Mouse (Mus musculus): Measurements from ENCODE around the gene Spns1. TPM values are rescaled to one million over a fixed set of nuclear protein-coding genes. Genes with fewer than 3 reads are reported as not detected.
"Not testable (repeated sequence)": the region's sequence is repeated elsewhere in the genome, so short reads cannot be mapped to it uniquely, and the experiment has no call there.

Gene Spns1
- total RNA-seq, 1 experiment, result 238 TPM

- Histone ChIP-seq H3K27ac (ENCODE audit: insufficient read depth, low read depth, low read length, poor library complexity, severe bottlenecking) (no peak overlapping the region), H3K4me3 (ENCODE audit: insufficient read depth in 1 of 2, low read depth in 1 of 2, low read length in 2 of 2, poor library complexity in 1 of 2, severe bottlenecking in 1 of 2) (no peak overlapping the region), H3K36me3 (ENCODE audit: control insufficient read depth, insufficient read depth, low read length, poor library complexity, severe bottlenecking) (no peaks in the 10 kb centered on the region), H3K9me3 (ENCODE audit: control insufficient read depth, insufficient read depth, low read depth, low read length) (no peaks in the 10 kb centered on the region), H3K9ac (ENCODE audit: insufficient read depth, low read depth, low read length, poor library complexity, severe bottlenecking) (no peak overlapping the region), H3K4me1 (ENCODE audit: control insufficient read depth in 2 of 2, insufficient read depth in 2 of 2, low read length in 2 of 2, poor library complexity in 1 of 2) (peaks cover 0 to 14% of the 10 kb centered on the region in 2 experiments; a peak in 2 of 4 replicates)
- in situ Hi-C loops (cut with MboI; ENCODE audit: low sequenced_read_pairs in 2 of 2, unreplicated experiment in 2 of 2), result no loop called here
- DNase-seq (ENCODE audit: low read depth, low spot score), result no peak
- TF ChIP-seq MAFK (IDR thresholded peaks at IDR 0.05; ENCODE audit: insufficient read depth, low read depth, low read length) (no peak), ZNF384 (IDR thresholded peaks at IDR 0.05; ENCODE audit: low read depth, low read length) (no peak), ZC3H11A (IDR thresholded peaks at IDR 0.05; ENCODE audit: borderline replicate concordance, low read depth, low read length) (no peak), HCFC1 (IDR thresholded peaks at IDR 0.05; ENCODE audit: borderline replicate concordance, insufficient read depth, low read length) (no peak), CHD2 (IDR thresholded peaks at IDR 0.05; ENCODE audit: low read depth, low read length) (no peak)
Measured at GRCm38 (mm10) chr7:126332691-126333090, 44.6 kb downstream of the Spns1 start.

DNA sequence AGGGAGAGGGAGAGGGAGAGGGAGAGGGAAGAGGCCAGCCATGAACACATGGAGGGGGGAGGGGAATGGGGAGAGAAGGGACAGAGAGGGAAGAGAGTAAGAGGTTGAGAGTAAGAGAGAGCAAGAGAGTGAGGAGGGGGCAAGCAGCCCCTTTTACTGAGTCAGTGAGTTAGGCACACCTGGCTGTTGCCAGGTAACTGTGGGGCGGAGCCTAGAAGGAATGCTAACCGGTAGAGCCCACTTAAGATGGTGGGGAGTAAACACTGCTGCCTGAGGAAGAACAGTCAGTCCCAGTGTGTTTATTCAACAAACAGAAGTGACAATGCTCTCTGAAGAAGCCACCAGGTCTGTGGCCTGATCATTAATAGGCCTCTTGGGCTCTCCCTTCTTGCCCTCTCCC lies 46.6 kb downstream of the Spns1 start:
- H3K9me3 ChIP-seq (ENCODE audit: control insufficient read depth, insufficient read depth, low read depth, low read length), result no peaks in the 10 kb centered on the region
- peak overlapping the region; percentile 55; the same call in 1 of the 2 replicates for H3K27ac ChIP-seq (ENCODE audit: insufficient read depth, low read depth, low read length, poor library complexity, severe bottlenecking)
- H3K4me3 ChIP-seq (ENCODE audit: insufficient read depth in 1 of 2, low read depth in 1 of 2, low read length in 2 of 2, poor library complexity in 1 of 2, severe bottlenecking in 1 of 2), result no peak overlapping the region
- in situ Hi-C loops (cut with MboI; ENCODE audit: low sequenced_read_pairs in 2 of 2, unreplicated experiment in 2 of 2), result no loop called here
- H3K36me3 ChIP-seq (ENCODE audit: control insufficient read depth, insufficient read depth, low read length, poor library complexity, severe bottlenecking), result no peaks in the 10 kb centered on the region
- peaks cover 6 to 12% of the 10 kb centered on the region in 2 experiments for H3K4me1 ChIP-seq (ENCODE audit: control insufficient read depth in 2 of 2, insufficient read depth in 2 of 2, low read length in 2 of 2, poor library complexity in 1 of 2)
- DNase-seq (ENCODE audit: low read depth, low spot score), result no peak
- no peak overlapping the region for H3K9ac ChIP-seq (ENCODE audit: insufficient read depth, low read depth, low read length, poor library complexity, severe bottlenecking)
- TF ChIP-seq CHD2 (IDR thresholded peaks at IDR 0.05; ENCODE audit: low read depth, low read length) (no peak), MAFK (IDR thresholded peaks at IDR 0.05; ENCODE audit: insufficient read depth, low read depth, low read length) (no peak), ZC3H11A (IDR thresholded peaks at IDR 0.05; ENCODE audit: borderline replicate concordance, low read depth, low read length) (no peak), HCFC1 (IDR thresholded peaks at IDR 0.05; ENCODE audit: borderline replicate concordance, insufficient read depth, low read length) (no peak), ZNF384 (IDR thresholded peaks at IDR 0.05; ENCODE audit: low read depth, low read length) (no peak)

- H3K4me1 ChIP-seq (ENCODE audit: control insufficient read depth in 2 of 2, insufficient read depth in 2 of 2, low read length in 2 of 2, poor library complexity in 1 of 2), result peaks cover 9 to 13% of the 10 kb centered on the region in 2 experiments
- no peak overlapping the region for H3K4me3 ChIP-seq (ENCODE audit: insufficient read depth in 1 of 2, low read depth in 1 of 2, low read length in 2 of 2, poor library complexity in 1 of 2, severe bottlenecking in 1 of 2)
- in situ Hi-C loops (cut with MboI; ENCODE audit: low sequenced_read_pairs in 2 of 2, unreplicated experiment in 2 of 2), result no loop called here
- no peak overlapping the region for H3K27ac ChIP-seq (ENCODE audit: insufficient read depth, low read depth, low read length, poor library complexity, severe bottlenecking)
- H3K36me3 ChIP-seq (ENCODE audit: control insufficient read depth, insufficient read depth, low read length, poor library complexity, severe bottlenecking), result no peaks in the 10 kb centered on the region
- H3K9me3 ChIP-seq (ENCODE audit: control insufficient read depth, insufficient read depth, low read depth, low read length), result no peaks in the 10 kb centered on the region
- TF ChIP-seq MAFK (IDR thresholded peaks at IDR 0.05; ENCODE audit: insufficient read depth, low read depth, low read length) (no peak), ZNF384 (IDR thresholded peaks at IDR 0.05; ENCODE audit: low read depth, low read length) (no peak), HCFC1 (IDR thresholded peaks at IDR 0.05; ENCODE audit: borderline replicate concordance, insufficient read depth, low read length) (no peak), CHD2 (IDR thresholded peaks at IDR 0.05; ENCODE audit: low read depth, low read length) (no peak), ZC3H11A (IDR thresholded peaks at IDR 0.05; ENCODE audit: borderline replicate concordance, low read depth, low read length) (no peak)
- H3K9ac ChIP-seq (ENCODE audit: insufficient read depth, low read depth, low read length, poor library complexity, severe bottlenecking), result no peak overlapping the region
- no peak for DNase-seq (ENCODE audit: low read depth, low spot score)
Measured at GRCm38 (mm10) chr7:126329907-126330645, 47.2 kb downstream of the Spns1 start.

GRCm38 (mm10) chr7:126328848-126329247 lies 48.4 kb downstream of the Spns1 start:
- H3K4me3 ChIP-seq (ENCODE audit: insufficient read depth in 1 of 2, low read depth in 1 of 2, low read length in 2 of 2, poor library complexity in 1 of 2, severe bottlenecking in 1 of 2); in situ Hi-C loops (cut with MboI; ENCODE audit: low sequenced_read_pairs in 2 of 2, unreplicated experiment in 2 of 2); H3K27ac ChIP-seq (ENCODE audit: insufficient read depth, low read depth, low read length, poor library complexity, severe bottlenecking); DNase-seq (ENCODE audit: low read depth, low spot score); H3K36me3 ChIP-seq (ENCODE audit: control insufficient read depth, insufficient read depth, low read length, poor library complexity, severe bottlenecking); H3K9ac ChIP-seq (ENCODE audit: insufficient read depth, low read depth, low read length, poor library complexity, severe bottlenecking); H3K9me3 ChIP-seq (ENCODE audit: control insufficient read depth, insufficient read depth, low read depth, low read length): not testable (repeated sequence)
- H3K4me1 ChIP-seq (ENCODE audit: control insufficient read depth in 2 of 2, insufficient read depth in 2 of 2, low read length in 2 of 2, poor library complexity in 1 of 2), result peaks cover 13 to 16% of the 10 kb centered on the region in 2 experiments
